Mouse (Mus musculus) lung, postnatal 4 days (tissue): ENCODE measurements around the gene Ube4b.
A peak's percentile ranks its signal among the peaks of the same experiment; 100 is the strongest.

ENCODE experiments used
- DNase-seq, 2 experiments: peaks; one replicate each; pipeline ENCODE4 v3.0.0; 2021

Ube4b gene

GRCm38 (mm10) chr4:149336302-149336701 lies 90.2 kb downstream of the Ube4b start:
- DNase-seq: no peak

GRCm38 (mm10) chr4:149334881-149335280 lies 91.7 kb downstream of the Ube4b start:
- DNase-seq: no peak

- DNase-seq: no peak
Measured at GRCm38 (mm10) chr4:149332726-149333125, 93.8 kb downstream of the Ube4b start.

- no peak for DNase-seq
Measured at GRCm38 (mm10) chr4:149330495-149330894, 96.1 kb downstream of the Ube4b start.

GRCm38 (mm10) chr4:149328735-149329134 lies 97.8 kb downstream of the Ube4b start:
- DNase-seq: no peak

GRCm38 (mm10) chr4:149327281-149327680 lies 99.3 kb downstream of the Ube4b start:
- peak in 1 of 2 experiments; percentile 20 for DNase-seq

GRCm38 (mm10) chr4:149325411-149326162 lies 101.0 kb downstream of the Ube4b start:
- peak; percentile 11 to 16 for DNase-seq

- DNase-seq: no peak
Measured at GRCm38 (mm10) chr4:149323730-149324129, 102.8 kb downstream of the Ube4b start.

GRCm38 (mm10) chr4:149322718-149323117 lies 103.8 kb downstream of the Ube4b start:
- DNase-seq: no peak

GRCm38 (mm10) chr4:149322286-149322685 lies 104.3 kb downstream of the Ube4b start:
- no peak for DNase-seq

GRCm38 (mm10) chr4:149319088-149319487 lies 107.5 kb downstream of the Ube4b start:
- DNase-seq: peak in 1 of 2 experiments; percentile 12

GRCm38 (mm10) chr4:149317387-149317786 lies 109.2 kb downstream of the Ube4b start:
- DNase-seq: no peak

- no peak for DNase-seq
Measured at GRCm38 (mm10) chr4:149314275-149314837, 112.2 kb downstream of the Ube4b start.

- DNase-seq: no peak
Measured at GRCm38 (mm10) chr4:149313558-149314253, 112.8 kb downstream of the Ube4b start.

GRCm38 (mm10) chr4:149311996-149312395 lies 114.6 kb downstream of the Ube4b start:
- DNase-seq: no peak

GRCm38 (mm10) chr4:149308491-149308820 lies 118.1 kb downstream of the Ube4b start:
- DNase-seq: no peak

GRCm38 (mm10) chr4:149307596-149308490 lies 118.7 kb downstream of the Ube4b start, which contains the start of gene Kif1b:
Gene Kif1b (minus strand): TSS chr4:149307693.
- peak; percentile 97 to 99 for DNase-seq

GRCm38 (mm10) chr4:149306712-149307595 lies 119.6 kb downstream of the Ube4b start:
- DNase-seq: peak; percentile 70 to 76

- no peak for DNase-seq
Measured at GRCm38 (mm10) chr4:149305761-149306711, 120.5 kb downstream of the Ube4b start.

- DNase-seq: no peak
Measured at GRCm38 (mm10) chr4:149304466-149304865, 122.1 kb downstream of the Ube4b start.

GRCm38 (mm10) chr4:149303502-149303901 lies 123.0 kb downstream of the Ube4b start:
- DNase-seq: no peak
